Mouse (Mus musculus) ovary, postnatal 14 days (tissue): ENCODE results near the gene Lasp1.
"Not testable (repeated sequence)": the region's sequence is repeated elsewhere in the genome, so short reads cannot be mapped to it uniquely, and the experiment has no call there.

Experiments used
- DNase-seq: peaks from one replicate; pipeline ENCODE4 v3.0.0; 2022; ENCODE audit warnings: low spot score

Gene Lasp1

GRCm38 (mm10) chr11:97829365-97829764, 30.6 kb downstream of the Lasp1 start:
- DNase-seq: no peak

GRCm38 (mm10) chr11:97829913-97830476, 31.2 kb downstream of the Lasp1 start:
- DNase-seq: no peak

GRCm38 (mm10) chr11:97830501-97830900, 31.7 kb downstream of the Lasp1 start:
- DNase-seq: no peak

GRCm38 (mm10) chr11:97832001-97832400, 33.2 kb downstream of the Lasp1 start:
- no peak for DNase-seq

- no peak for DNase-seq
These were observed 34.6 kb downstream of the Lasp1 start for GRCm38 (mm10) chr11:97833352-97833751.

- DNase-seq: no peak
These were observed 37.7 kb downstream of the Lasp1 start for GRCm38 (mm10) chr11:97836541-97836940.

GRCm38 (mm10) chr11:97837051-97837450, 38.3 kb downstream of the Lasp1 start:
- DNase-seq: not testable (repeated sequence)

GRCm38 (mm10) chr11:97837641-97838149, 38.9 kb downstream of the Lasp1 start:
- no peak for DNase-seq

GRCm38 (mm10) chr11:97838779-97839440, 40.1 kb downstream of the Lasp1 start:
- DNase-seq: no peak

GRCm38 (mm10) chr11:97839441-97840134, 40.8 kb downstream of the Lasp1 start:
- DNase-seq: no peak

GRCm38 (mm10) chr11:97840135-97840490, 41.3 kb downstream of the Lasp1 start:
- no peak for DNase-seq

- no peak for DNase-seq
These were observed 41.7 kb downstream of the Lasp1 start, which contains the start of gene B230217C12Rik for GRCm38 (mm10) chr11:97840539-97840954. Gene B230217C12Rik, plus strand, starts transcription at chr11:97840780.

- DNase-seq: peak; percentile 52
These were observed 42.3 kb downstream of the Lasp1 start for GRCm38 (mm10) chr11:97840991-97841661.

- no peak for DNase-seq
These were observed 43.2 kb downstream of the Lasp1 start for GRCm38 (mm10) chr11:97842001-97842400.

GRCm38 (mm10) chr11:97850367-97850766, 51.6 kb downstream of the Lasp1 start:
- no peak for DNase-seq

GRCm38 (mm10) chr11:97851601-97852000, 52.8 kb downstream of the Lasp1 start:
- no peak for DNase-seq

- no peak for DNase-seq
These were observed 56.7 kb downstream of the Lasp1 start for GRCm38 (mm10) chr11:97855473-97855872.

GRCm38 (mm10) chr11:97862148-97862547, 63.3 kb downstream of the Lasp1 start:
- no peak for DNase-seq

- DNase-seq: no peak
These were observed 66.6 kb downstream of the Lasp1 start for GRCm38 (mm10) chr11:97865421-97865820.

- DNase-seq: no peak
These were observed 67.5 kb downstream of the Lasp1 start for GRCm38 (mm10) chr11:97866091-97866888.

- no peak for DNase-seq
These were observed 68.8 kb downstream of the Lasp1 start for GRCm38 (mm10) chr11:97867591-97867990.

- not testable (repeated sequence) for DNase-seq
These were observed 73.6 kb downstream of the Lasp1 start for GRCm38 (mm10) chr11:97872378-97872777.
